ENCODE assay signal across 16 mouse cellular contexts in genomic region chr9:72534985-72535384, GRCm38 (mm10). TPM values are rescaled to one million over a fixed set of nuclear protein-coding genes. Genes with fewer than 3 reads are reported as not detected.
A peak's percentile ranks its signal among the peaks of the same experiment; 100 is the strongest.
DNase-seq lines count a peak whose midpoint lies in the region; ATAC-seq and TF ChIP-seq lines count a peak whose summit lies in the region.
"Had no signal": no experiment of that assay in that cellular context is flagged by ENCODE, and none has a peak within 500 bp of the region (broad histone marks: within the 10 kb centered on the region; RNA-seq: fewer than 3 reads in every experiment).

No protein-coding gene starts in this region.

- DNase-seq in heart, adult 2 months: no peak
- peak; percentile 52 for DNase-seq in 416B (ENCODE audit: low read depth)
- no peak for DNase-seq in forebrain, embryonic 11.5 days (ENCODE audit: low spot score)
- no peak for DNase-seq in cerebellum, adult 8-10 months
- no peak for DNase-seq in heart, embryonic 10.5 days (ENCODE audit: low spot score)
- no peak for DNase-seq in gastrocnemius, postnatal 4 days (ENCODE audit: low spot score in 2 of 2)
- DNase-seq: adrenal gland, postnatal 36 days; cerebellum, adult 11-12 months; heart, postnatal 36 days; kidney, postnatal 14 days; lung, adult 18-20 months; retina, postnatal 1 day; thymus, adult 18-20 months had no signal

- intact Hi-C loops in heart, adult 2 months (cut with DNase I): loop anchor here (5.0 kb wide), 3 partner anchors 57 to 258 kb away; no protein-coding TSS in a partner anchor

- no peak for ATAC-seq in heart, embryonic 13.5 days (ENCODE audit: extremely low read depth, insufficient number of reproducible peaks, low FRiP score, low TSS enrichment)
- ATAC-seq in forebrain, embryonic 11.5 days (replicated peaks; ENCODE audit: low FRiP score): no peak
- ATAC-seq in midbrain, embryonic 12.5 days (ENCODE audit: low FRiP score, low read depth): no peak

- TF ChIP-seq CTCF in heart, adult 2 months (IDR thresholded peaks at IDR 0.05): no peak

- TF ChIP-seq EP300 in heart, adult 2 months (IDR thresholded peaks at IDR 0.05; ENCODE audit: insufficient read depth, low read depth, low read length): no peak

- peaks cover 22% of the 10 kb centered on the region for H3K4me1 ChIP-seq in heart, embryonic 13.5 days
- H3K4me1 ChIP-seq in heart, adult 2 months (ENCODE audit: control insufficient read depth, insufficient read depth, low read length): peaks cover 1% of the 10 kb centered on the region
- H3K4me1 ChIP-seq in forebrain, embryonic 11.5 days (replicated peaks; ENCODE audit: control insufficient read depth, insufficient read depth, low read length): peaks cover 8% of the 10 kb centered on the region
- peaks cover 14% of the 10 kb centered on the region for H3K4me1 ChIP-seq in midbrain, embryonic 12.5 days
- H3K4me1 ChIP-seq in heart, embryonic 10.5 days: peaks cover 14% of the 10 kb centered on the region

- 88% methylated on average over 2 of the region's 2 CpGs for WGBS in heart, embryonic 13.5 days
- 53% methylated on average over 2 of the region's 2 CpGs for WGBS in heart, adult 2 months
- WGBS in forebrain, embryonic 11.5 days: 98% methylated on average over 2 of the region's 2 CpGs
- 93% methylated on average over 2 of the region's 2 CpGs for WGBS in midbrain, embryonic 12.5 days
- 89% methylated on average over 2 of the region's 2 CpGs for WGBS in heart, embryonic 10.5 days

- peaks cover 3% of the 10 kb centered on the region; the same call in 1 of the 2 replicates for H3K79me2 ChIP-seq in heart, adult 2 months (replicated peaks; ENCODE audit: control insufficient read depth, insufficient read depth, low read length)

- no peak overlapping the region for H3K4me3 ChIP-seq in heart, embryonic 13.5 days
- H3K4me3 ChIP-seq in heart, adult 2 months: no peak overlapping the region
- H3K4me3 ChIP-seq in forebrain, embryonic 11.5 days (ENCODE audit: low read depth, low read length): no peak overlapping the region
- no peak overlapping the region for H3K4me3 ChIP-seq in midbrain, embryonic 12.5 days
- no peak overlapping the region for H3K4me3 ChIP-seq in heart, embryonic 10.5 days
- H3K4me3 ChIP-seq: embryonic facial prominence, embryonic 15.5 days had no signal

- TF ChIP-seq POLR2A in heart, adult 2 months (IDR thresholded peaks at IDR 0.05; ENCODE audit: insufficient read depth, low read depth, low read length): no peak

- no peaks in the 10 kb centered on the region for H3K27me3 ChIP-seq in heart, embryonic 13.5 days (replicated peaks)
- no peaks in the 10 kb centered on the region for H3K27me3 ChIP-seq in heart, adult 2 months (ENCODE audit: control insufficient read depth, insufficient read depth, low read length)
- H3K27me3 ChIP-seq in forebrain, embryonic 11.5 days (ENCODE audit: control insufficient read depth, insufficient read depth, low read length): no peaks in the 10 kb centered on the region
- no peaks in the 10 kb centered on the region for H3K27me3 ChIP-seq in midbrain, embryonic 12.5 days
- no peaks in the 10 kb centered on the region for H3K27me3 ChIP-seq in heart, embryonic 10.5 days (ENCODE audit: insufficient read depth, poor library complexity, severe bottlenecking)
- H3K27me3 ChIP-seq: embryonic facial prominence, embryonic 15.5 days had no signal

- H3K9me3 ChIP-seq in heart, embryonic 13.5 days: no peaks in the 10 kb centered on the region
- H3K9me3 ChIP-seq in forebrain, embryonic 11.5 days (ENCODE audit: control insufficient read depth, low read length): no peaks in the 10 kb centered on the region
- no peaks in the 10 kb centered on the region for H3K9me3 ChIP-seq in midbrain, embryonic 12.5 days
- no peaks in the 10 kb centered on the region for H3K9me3 ChIP-seq in heart, embryonic 10.5 days
- H3K9me3 ChIP-seq: embryonic facial prominence, embryonic 15.5 days had no signal

- no peaks in the 10 kb centered on the region for H3K36me3 ChIP-seq in heart, embryonic 13.5 days
- no peaks in the 10 kb centered on the region; the same call in 1 of the 2 replicates for H3K36me3 ChIP-seq in heart, adult 2 months (ENCODE audit: control insufficient read depth, insufficient read depth, low read length)
- H3K36me3 ChIP-seq in forebrain, embryonic 11.5 days (ENCODE audit: control insufficient read depth, insufficient read depth, low read length): no peaks in the 10 kb centered on the region
- H3K36me3 ChIP-seq in midbrain, embryonic 12.5 days: no peaks in the 10 kb centered on the region
- no peaks in the 10 kb centered on the region for H3K36me3 ChIP-seq in heart, embryonic 10.5 days
- H3K36me3 ChIP-seq: embryonic facial prominence, embryonic 15.5 days had no signal

- peak overlapping the region; percentile 75 for H3K4me2 ChIP-seq in heart, embryonic 13.5 days
- H3K4me2 ChIP-seq in forebrain, embryonic 11.5 days (ENCODE audit: low read depth, low read length, severe bottlenecking): peak overlapping the region; percentile 34; the same call in 1 of the 2 replicates
- H3K4me2 ChIP-seq in midbrain, embryonic 12.5 days (replicated peaks): peak overlapping the region; percentile 66

- H3K9ac ChIP-seq in heart, embryonic 13.5 days: no peak overlapping the region
- no peak overlapping the region for H3K9ac ChIP-seq in heart, adult 2 months (ENCODE audit: low read depth, low read length)
- H3K9ac ChIP-seq in forebrain, embryonic 11.5 days (ENCODE audit: low read length): no peak overlapping the region
- H3K9ac ChIP-seq in midbrain, embryonic 12.5 days (replicated peaks): no peak overlapping the region
- H3K9ac ChIP-seq: embryonic facial prominence, embryonic 15.5 days had no signal

- no peak overlapping the region for H3K27ac ChIP-seq in heart, embryonic 13.5 days (replicated peaks)
- no peak overlapping the region; the same call in 1 of the 2 replicates for H3K27ac ChIP-seq in heart, adult 2 months
- H3K27ac ChIP-seq in forebrain, embryonic 11.5 days (ENCODE audit: low read depth, low read length): no peak overlapping the region
- no peak overlapping the region for H3K27ac ChIP-seq in midbrain, embryonic 12.5 days (replicated peaks)
- no peak overlapping the region for H3K27ac ChIP-seq in heart, embryonic 10.5 days
- H3K27ac ChIP-seq: embryonic facial prominence, embryonic 15.5 days had no signal

RNA-seq across cellular contexts. Expression of gene Rfx7, which starts 2.9 kb away (rescaled TPM):
- polyA plus RNA-seq in heart, embryonic 13.5 days (2015; fragmentation: Nextera tagmentation; extraction: Ambion mirVana): 6.1 TPM in 2 replicates
- total RNA-seq in heart, adult 2 months (2021): 1 to 10 TPM; 6.7 to 8.1 TPM
- polyA plus RNA-seq in heart, adult 2 months (2012; rRNA removed): 2.9 and 4.8 TPM in 2 replicates
- 27.0 and 28.0 TPM in 2 replicates for polyA plus RNA-seq in forebrain, embryonic 11.5 days (2014; fragmentation: Nextera tagmentation; extraction: Ambion mirVana)
- 25.0 and 25.5 TPM in 2 replicates for polyA plus RNA-seq in midbrain, embryonic 12.5 days (2016; fragmentation: Nextera tagmentation; extraction: Ambion mirVana)
- polyA plus RNA-seq in heart, embryonic 10.5 days (2016; fragmentation: Nextera tagmentation; extraction: Ambion mirVana): 9.0 and 12.3 TPM in 2 replicates
- total RNA-seq in gastrocnemius, postnatal 4 days (2021): 10 to 100 TPM; 38.9 to 39.0 TPM

RNA-seq across cellular contexts. Expression of gene Tex9, which starts 43.0 kb away (rescaled TPM):
- polyA plus RNA-seq in heart, embryonic 13.5 days (2015; fragmentation: Nextera tagmentation; extraction: Ambion mirVana): 14.8 and 15.6 TPM in 2 replicates
- 1 to 10 TPM; 1.3 to 1.9 TPM for total RNA-seq in heart, adult 2 months (2021)
- 1.2 and 2.1 TPM in 2 replicates for polyA plus RNA-seq in heart, adult 2 months (2012; rRNA removed)
- polyA plus RNA-seq in forebrain, embryonic 11.5 days (2014; fragmentation: Nextera tagmentation; extraction: Ambion mirVana): 75.1 and 77.6 TPM in 2 replicates
- 60.9 and 72.0 TPM in 2 replicates for polyA plus RNA-seq in midbrain, embryonic 12.5 days (2016; fragmentation: Nextera tagmentation; extraction: Ambion mirVana)
- polyA plus RNA-seq in heart, embryonic 10.5 days (2016; fragmentation: Nextera tagmentation; extraction: Ambion mirVana): 16.6 and 27.0 TPM in 2 replicates
- 1 to 10 TPM; 4.0 to 5.3 TPM for total RNA-seq in gastrocnemius, postnatal 4 days (2021)
